Mouse (Mus musculus) hindbrain, postnatal 0 days (tissue): ENCODE measurements around the gene Vstm2l. TPM values are rescaled to one million over a fixed set of nuclear protein-coding genes. Genes with fewer than 3 reads are reported as not detected.

Source experiments
- ATAC-seq: fragments of 200-750 bp; cut with Nextera tagmentation; 2 replicates; pipeline ENCODE4 v1.8.0; 2017; ENCODE audit warnings: mild to moderate bottlenecking, moderate TSS enrichment, moderate library complexity
- DNase-seq: peaks from one replicate; pipeline ENCODE4 v3.0.0-alpha.2; 2015; ENCODE audit warnings: low spot score
- H3K27ac ChIP-seq: fragments of 300-500 bp; sonication (generic); 2 replicates; pipeline ENCODE4 v1.5.1; 2014; ENCODE audit warnings: mild to moderate bottlenecking
- H3K27me3 ChIP-seq: fragments of 300-500 bp; sonication (generic); 2 replicates; pipeline ENCODE4 v1.6.1; 2014; ENCODE audit warnings: low read length, mixed read lengths; ENCODE audit not compliant: insufficient read depth
- H3K36me3 ChIP-seq: fragments of 300-500 bp; sonication (generic); 2 replicates; pipeline ENCODE4 v1.6.1; 2014; ENCODE audit warnings: low read length, mixed read lengths; ENCODE audit not compliant: insufficient read depth
- H3K4me1 ChIP-seq: fragments of 300-500 bp; sonication (generic); 2 replicates; pipeline ENCODE4 v1.6.1; 2014; ENCODE audit warnings: antibody characterized with exemption, low read length, mixed read lengths; ENCODE audit not compliant: insufficient read depth
- H3K4me2 ChIP-seq: fragments of 300-500 bp; sonication (generic); 2 replicates; pipeline ENCODE4 v1.6.1; 2014; ENCODE audit warnings: low read depth, mild to moderate bottlenecking, low read length, moderate library complexity, mixed read lengths
- H3K4me3 ChIP-seq: fragments of 300-500 bp; sonication (generic); 2 replicates; pipeline ENCODE4 v1.5.1; 2014; ENCODE audit warnings: low read length
- H3K9ac ChIP-seq: fragments of 300-500 bp; sonication (generic); replicated peaks from 2 replicates; pipeline ENCODE4 v1.6.1; 2014; ENCODE audit warnings: mild to moderate bottlenecking, low read length, moderate library complexity, mixed read lengths
- H3K9me3 ChIP-seq: fragments of 300-500 bp; sonication (generic); 2 replicates; pipeline ENCODE4 v1.6.1; 2016; ENCODE audit warnings: low read length, mixed read lengths
- CTCF ChIP-seq: IDR thresholded peaks from 2 replicates; pipeline ENCODE4 v1.5.1; 2016; ENCODE audit warnings: antibody characterized with exemption, control low read depth, low read depth
- WGBS: fragments of 180-500 bp; shearing (Covaris S2); extraction: QIAGEN DNeasy Blood & Tissue Kit; methylation state at CpG from one replicate; pipeline ENCODE4 v1.1.7; 2014; 5-methylcytosine and 5-hydroxymethylcytosine counted together
- polyA plus RNA-seq: library from polyadenylated mRNA; unstranded; fragments of >200 nt; fragmentation: Nextera tagmentation; extraction: Ambion mirVana; gene quantifications from 2 replicates; pipeline ENCODE4 v1.2.1, GENCODE M21; 2015
- total RNA-seq: library from RNA; depleted of rRNA; stranded (reverse); fragments of >200 nt; gene quantifications from 2 replicates; pipeline ENCODE4 v1.2.3, GENCODE M21; 2014

The Vstm2l gene
- total and polyA plus RNA-seq, 2 experiments from 2014 or later = 46.4 to 326 TPM

DNA sequence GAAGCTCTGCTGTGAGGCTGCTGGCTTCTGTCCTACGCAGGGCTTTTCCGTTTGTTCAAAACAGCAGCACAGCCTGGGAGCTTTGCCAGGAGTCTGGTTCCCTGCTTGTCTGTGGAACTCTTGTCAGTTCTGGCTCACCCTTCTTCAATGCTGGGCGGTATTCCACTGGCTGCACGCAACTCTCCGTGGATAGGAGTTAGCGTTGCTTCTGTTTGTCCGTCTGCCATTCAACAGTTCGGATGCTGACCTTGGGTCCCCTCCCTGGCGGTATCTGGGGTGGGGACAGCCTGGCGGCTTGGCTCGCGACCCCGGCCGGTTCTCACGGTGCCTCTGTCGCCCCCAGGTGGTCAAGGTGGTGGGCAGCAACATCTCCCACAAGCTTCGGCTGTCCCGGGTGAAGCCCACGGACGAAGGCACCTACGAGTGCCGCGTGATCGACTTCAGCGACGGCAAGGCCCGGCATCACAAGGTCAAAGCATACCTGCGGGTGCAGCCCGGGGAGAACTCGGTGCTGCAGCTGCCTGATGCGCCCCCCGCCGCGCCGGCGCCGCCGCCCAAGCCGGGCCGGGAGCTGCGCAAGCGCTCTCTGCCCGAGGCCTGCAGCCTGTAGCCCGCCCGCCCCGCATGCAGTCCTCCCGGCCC lies 29.2 kb downstream of the Vstm2l start:
- H3K9me3 ChIP-seq = no peaks in the 10 kb centered on the region
- H3K4me3 ChIP-seq = peak overlapping the region; percentile 36
- DNase-seq = peak; percentile 93
- no peaks in the 10 kb centered on the region for H3K36me3 ChIP-seq
- H3K27ac ChIP-seq = peak overlapping the region; percentile 41
- TF ChIP-seq CTCF = peak; percentile 82
- H3K27me3 ChIP-seq = no peaks in the 10 kb centered on the region
- 2% methylated on average over 41 of the region's 47 CpGs for WGBS
- peak; percentile 67 for ATAC-seq
- H3K4me2 ChIP-seq = peak overlapping the region; percentile 67
- peak overlapping the region; percentile 56 for H3K9ac ChIP-seq
- H3K4me1 ChIP-seq = peaks cover 21% of the 10 kb centered on the region

DNA sequence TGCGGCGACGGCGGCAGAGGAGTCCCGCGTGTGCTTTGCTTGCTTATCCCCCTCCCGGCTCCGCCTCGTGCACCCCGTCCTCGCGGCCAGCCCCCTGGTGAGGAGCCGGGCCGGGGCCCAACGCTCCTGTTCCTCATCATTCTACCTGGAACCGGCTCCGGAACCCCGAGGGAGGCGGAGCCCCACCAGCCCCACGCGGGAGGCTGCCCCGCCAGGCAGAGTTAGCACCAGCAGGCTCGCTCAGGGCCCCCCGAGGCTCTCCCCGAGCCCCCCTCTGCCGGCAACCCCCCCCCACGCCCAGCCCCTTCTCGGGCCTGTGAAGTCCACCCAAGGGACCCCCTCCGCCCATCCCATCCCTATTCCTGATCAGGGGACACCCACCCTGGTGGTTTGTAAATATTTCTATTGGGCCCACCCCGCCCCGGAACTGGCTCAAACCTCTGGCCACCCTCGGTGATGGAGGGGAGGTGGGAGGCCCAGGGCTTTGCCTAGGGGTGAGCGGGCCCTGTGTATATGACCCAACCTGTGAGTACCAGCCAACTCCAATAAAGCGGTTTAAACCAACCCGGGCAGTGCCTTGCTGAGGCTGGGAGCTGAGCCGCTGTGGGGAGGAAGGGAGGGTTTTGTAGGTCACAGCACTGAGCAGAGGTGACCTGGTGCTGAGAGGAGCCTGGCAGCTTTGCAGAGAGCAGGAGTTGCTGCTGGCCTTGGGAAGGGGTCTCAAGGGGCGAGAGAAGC lies 29.9 kb downstream of the Vstm2l start:
- H3K36me3 ChIP-seq = no peaks in the 10 kb centered on the region
- TF ChIP-seq CTCF = no peak
- H3K4me1 ChIP-seq = peaks cover 21% of the 10 kb centered on the region
- WGBS = 18% methylated on average over 25 of the region's 37 CpGs
- peak overlapping the region; percentile 56 for H3K9ac ChIP-seq
- peak overlapping the region; percentile 36 for H3K4me3 ChIP-seq
- H3K27ac ChIP-seq = peak overlapping the region; percentile 41; the same call in 1 of the 2 replicates
- H3K9me3 ChIP-seq = no peaks in the 10 kb centered on the region
- H3K27me3 ChIP-seq = no peaks in the 10 kb centered on the region
- DNase-seq (no peak), ATAC-seq (peak; percentile 41; the same call in 1 of the 2 replicates)
- H3K4me2 ChIP-seq = peak overlapping the region; percentile 67

DNA sequence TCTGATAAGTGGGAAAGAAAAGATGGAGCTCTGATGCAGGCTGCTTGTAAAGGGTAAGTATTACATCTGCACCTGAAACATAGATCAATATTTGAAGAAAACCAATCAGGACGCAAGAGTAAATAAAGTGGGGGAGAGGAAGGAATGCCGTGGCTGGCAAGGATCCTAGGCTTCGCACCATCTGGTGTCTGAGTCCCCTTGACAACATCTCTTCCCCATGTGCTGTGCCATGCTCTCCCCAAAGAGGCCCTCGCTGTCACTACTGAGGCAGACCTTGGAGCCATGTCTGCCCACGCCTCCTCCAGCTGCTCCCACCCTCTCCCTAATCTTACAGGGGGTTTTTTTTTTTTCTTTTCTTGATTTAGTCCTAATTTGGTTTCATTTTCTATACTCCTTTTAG lies 39.5 kb downstream of the Vstm2l start:
- Histone ChIP-seq H3K4me2 (no peak overlapping the region), H3K27me3 (no peaks in the 10 kb centered on the region), H3K4me1 (no peaks in the 10 kb centered on the region), H3K9me3 (no peaks in the 10 kb centered on the region), H3K36me3 (no peaks in the 10 kb centered on the region), H3K4me3 (no peak overlapping the region), H3K9ac (no peak overlapping the region), H3K27ac (no peak overlapping the region)
- 0 out of 2 replicates have a peak, but pooled peaks have one; percentile 40 for ATAC-seq
- no peak for TF ChIP-seq CTCF
- DNase-seq = no peak
- 53% methylated on average over 5 of the region's 5 CpGs for WGBS

DNA sequence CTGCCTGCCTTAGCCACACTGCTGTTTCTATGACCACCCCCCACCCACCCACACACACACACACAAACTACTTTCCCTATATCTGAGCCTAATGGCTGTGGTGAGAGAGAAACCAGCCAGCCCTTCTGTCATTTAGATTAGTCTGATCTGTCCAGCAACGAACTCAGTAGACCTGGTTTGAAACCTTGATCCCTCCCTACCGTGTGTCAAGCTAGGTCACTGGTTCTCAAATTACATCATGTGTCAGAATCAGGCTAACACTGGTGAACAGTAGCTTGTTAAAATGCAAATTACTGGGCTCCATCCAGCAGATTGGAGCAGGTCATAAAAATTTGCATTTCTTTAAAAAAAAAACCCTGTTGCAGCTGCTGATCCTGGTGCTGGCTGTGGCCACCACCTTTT lies 43.3 kb downstream of the Vstm2l start:
- WGBS = 5% methylated on average over 2 of the region's 2 CpGs
- ATAC-seq (no peak), DNase-seq (no peak)
- H3K4me1 ChIP-seq = no peaks in the 10 kb centered on the region
- no peak overlapping the region for H3K9ac ChIP-seq
- no peak overlapping the region for H3K4me2 ChIP-seq
- H3K4me3 ChIP-seq = no peak overlapping the region
- H3K27ac ChIP-seq = no peak overlapping the region
- no peaks in the 10 kb centered on the region for H3K9me3 ChIP-seq
- no peaks in the 10 kb centered on the region for H3K36me3 ChIP-seq
- TF ChIP-seq CTCF = no peak
- H3K27me3 ChIP-seq = no peaks in the 10 kb centered on the region

DNA sequence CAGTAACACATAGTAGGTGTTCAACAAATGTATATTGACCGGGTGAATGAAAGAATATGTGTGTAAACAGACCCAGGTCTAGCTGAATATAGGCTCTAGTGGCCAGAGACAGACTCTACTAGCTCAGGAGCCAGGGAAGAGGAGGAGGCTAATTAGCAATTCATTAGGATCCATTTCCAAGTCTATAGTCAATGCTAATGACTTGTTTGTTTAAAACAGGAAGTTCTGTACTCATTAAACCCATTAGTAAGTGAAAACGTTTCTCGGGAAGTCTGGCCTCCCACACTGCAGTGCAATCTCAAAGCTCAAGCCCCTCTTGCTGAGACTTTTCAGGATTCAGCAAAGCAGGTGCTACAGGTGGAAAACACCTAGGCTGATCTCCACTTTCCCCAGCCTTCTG lies 53.4 kb downstream of the Vstm2l start:
- Histone ChIP-seq H3K9me3 (no peaks in the 10 kb centered on the region), H3K27ac (no peak overlapping the region), H3K4me3 (no peak overlapping the region), H3K4me1 (no peaks in the 10 kb centered on the region), H3K4me2 (no peak overlapping the region), H3K36me3 (no peaks in the 10 kb centered on the region), H3K27me3 (no peaks in the 10 kb centered on the region), H3K9ac (no peak overlapping the region)
- TF ChIP-seq CTCF = no peak
- no peak for DNase-seq
- WGBS = 24% methylated on average over 3 of the region's 3 CpGs
- no peak for ATAC-seq

DNA sequence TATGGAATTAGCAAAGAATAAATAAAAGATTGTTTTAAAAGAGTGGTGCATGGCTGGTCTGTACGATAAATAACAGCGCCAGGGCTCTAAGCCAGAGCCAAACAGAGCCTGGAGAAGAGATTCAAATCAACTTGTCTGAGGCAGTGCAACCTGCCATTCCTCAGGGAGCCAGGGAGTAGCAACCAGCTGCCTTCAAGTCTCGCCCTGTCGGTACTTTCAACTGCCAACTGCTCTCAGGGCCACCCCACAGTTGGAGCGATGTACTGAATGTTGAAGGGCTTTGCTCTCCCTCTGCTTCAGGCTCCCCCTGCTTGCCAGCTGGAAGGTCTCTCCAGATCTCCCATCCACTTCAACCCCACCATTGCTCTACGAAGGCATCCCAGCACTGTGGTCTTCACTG lies 55.7 kb downstream of the Vstm2l start:
- WGBS = 39% methylated on average over 6 of the region's 6 CpGs
- ATAC-seq = no peak
- Histone ChIP-seq H3K4me3 (no peak overlapping the region), H3K9me3 (no peaks in the 10 kb centered on the region), H3K36me3 (no peaks in the 10 kb centered on the region), H3K27me3 (no peaks in the 10 kb centered on the region), H3K27ac (no peak overlapping the region), H3K9ac (no peak overlapping the region), H3K4me2 (no peak overlapping the region), H3K4me1 (0 out of 2 replicates have a peak, but pooled peaks cover 5% of the 10 kb centered on the region)
- no peak for DNase-seq
- no peak for TF ChIP-seq CTCF

DNA sequence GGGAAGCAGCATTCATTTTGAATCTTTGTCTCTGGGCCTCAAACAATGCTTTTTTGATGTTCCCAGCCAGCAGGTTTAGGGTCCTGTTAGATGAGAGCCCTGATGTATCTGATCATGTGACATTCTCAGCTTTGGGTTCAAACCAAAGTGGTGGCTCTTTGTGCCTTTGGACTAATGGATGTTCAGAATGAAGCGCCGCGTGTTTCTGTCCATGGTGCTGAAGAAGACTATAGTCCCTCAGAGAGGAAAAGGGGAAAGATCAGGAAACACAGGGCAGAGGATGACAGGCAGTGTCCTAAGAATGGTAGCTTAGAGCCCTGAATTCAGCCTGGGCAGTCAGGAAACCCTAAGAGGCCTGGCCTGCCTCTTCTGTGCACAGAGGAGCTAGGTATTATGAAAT lies 56.2 kb downstream of the Vstm2l start:
- Histone ChIP-seq H3K27ac (no peak overlapping the region), H3K4me1 (peaks cover 11% of the 10 kb centered on the region; the same call in 1 of the 2 replicates), H3K36me3 (no peaks in the 10 kb centered on the region), H3K9me3 (no peaks in the 10 kb centered on the region), H3K27me3 (no peaks in the 10 kb centered on the region), H3K9ac (no peak overlapping the region), H3K4me2 (no peak overlapping the region), H3K4me3 (no peak overlapping the region)
- ATAC-seq (no peak; the same call in 1 of the 2 replicates), DNase-seq (peak; percentile 61)
- TF ChIP-seq CTCF = no peak
- 18% methylated on average over 3 of the region's 3 CpGs for WGBS
